8 mouse cellular contexts compared by ENCODE assay signal in genomic region chr6:64973968-64974367, GRCm38 (mm10).
DNase-seq lines count a peak whose midpoint lies in the region; ATAC-seq lines count a peak whose summit lies in the region.

No protein-coding gene starts in this region.

- WGBS in forebrain, embryonic 14.5 days = 55% methylated on average over 2 of the region's 2 CpGs
- WGBS in forebrain, embryonic 13.5 days = 47% methylated on average over 2 of the region's 2 CpGs
- 44% methylated on average over 2 of the region's 2 CpGs for WGBS in neural tube, embryonic 15.5 days
- 54% methylated on average over 2 of the region's 2 CpGs for WGBS in intestine, embryonic 16.5 days

- H3K4me1 ChIP-seq in forebrain, embryonic 14.5 days (ENCODE audit: control insufficient read depth, insufficient read depth, low read length) = no peaks in the 10 kb centered on the region
- H3K4me1 ChIP-seq in forebrain, embryonic 13.5 days = no peaks in the 10 kb centered on the region
- H3K4me1 ChIP-seq in neural tube, embryonic 15.5 days = no peaks in the 10 kb centered on the region
- no peaks in the 10 kb centered on the region for H3K4me1 ChIP-seq in intestine, embryonic 16.5 days (ENCODE audit: control insufficient read depth, insufficient read depth, low read length)

- no peak overlapping the region for H3K9ac ChIP-seq in forebrain, embryonic 14.5 days (ENCODE audit: low read length)
- no peak overlapping the region for H3K9ac ChIP-seq in forebrain, embryonic 13.5 days
- no peak overlapping the region for H3K9ac ChIP-seq in neural tube, embryonic 15.5 days (replicated peaks)
- H3K9ac ChIP-seq in intestine, embryonic 16.5 days (ENCODE audit: low read depth, low read length) = no peak overlapping the region

- ATAC-seq in forebrain, embryonic 14.5 days = no peak
- ATAC-seq in forebrain, embryonic 13.5 days = no peak
- ATAC-seq in neural tube, embryonic 15.5 days (ENCODE audit: low FRiP score) = no peak
- no peak for ATAC-seq in intestine, embryonic 16.5 days

- H3K4me3 ChIP-seq in forebrain, embryonic 14.5 days (ENCODE audit: low read depth, low read length) = no peak overlapping the region
- H3K4me3 ChIP-seq in forebrain, embryonic 13.5 days = no peak overlapping the region
- no peak overlapping the region for H3K4me3 ChIP-seq in neural tube, embryonic 15.5 days (replicated peaks)
- H3K4me3 ChIP-seq in intestine, embryonic 16.5 days (ENCODE audit: low read length) = no peak overlapping the region

- H3K4me2 ChIP-seq in forebrain, embryonic 14.5 days (ENCODE audit: low read length) = no peak overlapping the region
- no peak overlapping the region for H3K4me2 ChIP-seq in forebrain, embryonic 13.5 days
- no peak overlapping the region for H3K4me2 ChIP-seq in neural tube, embryonic 15.5 days
- H3K4me2 ChIP-seq in intestine, embryonic 16.5 days (ENCODE audit: low read depth, low read length) = no peak overlapping the region

- H3K27ac ChIP-seq in forebrain, embryonic 14.5 days (ENCODE audit: low read depth, low read length) = no peak overlapping the region
- H3K27ac ChIP-seq in forebrain, embryonic 13.5 days = no peak overlapping the region
- no peak overlapping the region for H3K27ac ChIP-seq in neural tube, embryonic 15.5 days (replicated peaks)
- no peak overlapping the region for H3K27ac ChIP-seq in intestine, embryonic 16.5 days (ENCODE audit: low read length)

- DNase-seq in forebrain, embryonic 14.5 days (ENCODE audit: low spot score) = peak; percentile 38
- peak; percentile 30 for DNase-seq in neural tube, embryonic 10.5 days (ENCODE audit: extremely low spot score, low spot score)
- DNase-seq in adrenal gland, postnatal 25 days = peak; percentile 27
- peak; percentile 24 for DNase-seq in kidney, postnatal 10 days
- peak; percentile 7 for DNase-seq in spleen, postnatal 14 days (ENCODE audit: low spot score in 2 of 2)

- no peaks in the 10 kb centered on the region for H3K9me3 ChIP-seq in forebrain, embryonic 14.5 days (replicated peaks; ENCODE audit: control insufficient read depth, low read length)
- H3K9me3 ChIP-seq in forebrain, embryonic 13.5 days (replicated peaks) = no peaks in the 10 kb centered on the region
- no peaks in the 10 kb centered on the region for H3K9me3 ChIP-seq in neural tube, embryonic 15.5 days (replicated peaks)
- no peaks in the 10 kb centered on the region for H3K9me3 ChIP-seq in intestine, embryonic 16.5 days (ENCODE audit: control insufficient read depth, low read length)

- no peaks in the 10 kb centered on the region for H3K36me3 ChIP-seq in forebrain, embryonic 14.5 days (ENCODE audit: control insufficient read depth, insufficient read depth, low read length)
- no peaks in the 10 kb centered on the region for H3K36me3 ChIP-seq in forebrain, embryonic 13.5 days (ENCODE audit: poor library complexity, severe bottlenecking)
- no peaks in the 10 kb centered on the region for H3K36me3 ChIP-seq in neural tube, embryonic 15.5 days
- H3K36me3 ChIP-seq in intestine, embryonic 16.5 days (ENCODE audit: control insufficient read depth, insufficient read depth, low read length) = no peaks in the 10 kb centered on the region

- H3K27me3 ChIP-seq in forebrain, embryonic 14.5 days (replicated peaks; ENCODE audit: control insufficient read depth, insufficient read depth, low read length) = no peaks in the 10 kb centered on the region
- H3K27me3 ChIP-seq in forebrain, embryonic 13.5 days = no peaks in the 10 kb centered on the region
- no peaks in the 10 kb centered on the region for H3K27me3 ChIP-seq in neural tube, embryonic 15.5 days (replicated peaks)
- no peaks in the 10 kb centered on the region for H3K27me3 ChIP-seq in intestine, embryonic 16.5 days (replicated peaks; ENCODE audit: control insufficient read depth, insufficient read depth, low read length)
